Mouse (Mus musculus): Measurements from ENCODE around the gene Golph3l.

GRCm38 (mm10) chr3:95539837-95540236 is 48.9 kb upstream of the Golph3l start:
- no peak for TF ChIP-seq CTCF (IDR thresholded peaks at IDR 0.05; ENCODE audit: extremely low read depth, insufficient read depth, low read length)
- no peak for TF ChIP-seq POLR2A (IDR thresholded peaks at IDR 0.05; ENCODE audit: extremely low read depth, insufficient read depth, low read length)

Measured in cortical plate, adult 2 months (tissue).